Mouse (Mus musculus): ENCODE results near the gene Glyat.

Glyat gene

DNA sequence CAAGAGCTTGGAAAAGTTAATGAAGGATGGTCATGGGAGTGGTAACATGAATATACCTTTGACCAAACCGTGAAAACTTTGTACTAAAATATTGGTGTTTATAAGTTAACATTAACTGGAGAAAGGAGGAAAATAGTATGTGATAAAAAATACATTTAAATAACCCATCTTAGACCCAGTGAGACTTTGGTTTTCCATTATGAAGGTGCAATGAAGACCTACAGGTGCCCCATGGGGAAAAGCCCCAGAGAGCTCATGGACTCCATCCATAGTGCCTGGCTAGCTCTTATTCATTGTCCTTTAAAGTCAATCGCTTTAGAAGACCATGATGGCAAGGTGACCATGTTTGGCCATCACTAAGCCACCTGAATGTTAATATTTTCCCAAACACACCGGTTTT, 44.7 kb downstream of the Glyat start, which contains the start of gene Olfr1443:
Gene Olfr1443, plus strand, starts transcription at position 301 of the 400 bp plus-strand sequence.
- DNase-seq (ENCODE audit: extremely low read depth, low read depth, low spot score), result no peak

DNA sequence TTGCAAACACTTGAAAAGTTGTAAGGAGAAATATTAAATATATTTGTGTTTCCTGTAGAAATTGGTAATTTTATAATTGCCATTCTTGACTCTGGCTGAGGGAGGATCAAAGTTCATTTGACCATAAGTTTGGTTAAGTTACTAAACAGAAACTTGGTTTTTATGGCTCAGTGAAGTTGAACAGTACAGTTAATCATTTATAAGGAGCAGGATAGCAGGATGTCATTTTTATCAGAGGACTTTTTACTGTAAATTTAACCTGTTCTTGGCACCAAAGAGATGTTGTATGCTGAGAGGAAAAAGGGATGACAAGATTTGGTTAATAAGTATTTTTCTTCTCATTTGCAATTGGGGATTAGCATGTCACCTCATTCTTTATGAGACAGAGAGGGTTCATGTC, 51.5 kb downstream of the Glyat start:
- DNase-seq (ENCODE audit: extremely low read depth, low read depth, low spot score), result no peak

DNA sequence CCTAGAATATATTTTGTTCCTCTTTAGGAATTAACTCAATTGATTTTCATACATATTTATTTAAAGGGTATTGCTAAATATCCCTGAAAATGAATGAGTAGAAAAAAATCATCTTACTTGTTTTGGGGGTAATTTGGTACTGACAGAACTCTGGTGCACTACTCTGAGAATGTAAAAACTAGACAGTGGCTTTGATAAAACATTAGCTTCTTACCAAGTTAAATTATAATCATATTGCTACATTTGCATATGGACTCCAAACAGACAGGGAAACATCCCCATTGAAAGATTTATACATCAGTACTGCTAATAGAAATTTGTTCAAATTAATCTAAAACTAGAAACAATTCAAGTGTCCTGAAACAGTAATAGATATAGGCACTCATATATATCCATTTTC, 52.1 kb downstream of the Glyat start:
- no peak for DNase-seq (ENCODE audit: extremely low read depth, low read depth, low spot score)

DNA sequence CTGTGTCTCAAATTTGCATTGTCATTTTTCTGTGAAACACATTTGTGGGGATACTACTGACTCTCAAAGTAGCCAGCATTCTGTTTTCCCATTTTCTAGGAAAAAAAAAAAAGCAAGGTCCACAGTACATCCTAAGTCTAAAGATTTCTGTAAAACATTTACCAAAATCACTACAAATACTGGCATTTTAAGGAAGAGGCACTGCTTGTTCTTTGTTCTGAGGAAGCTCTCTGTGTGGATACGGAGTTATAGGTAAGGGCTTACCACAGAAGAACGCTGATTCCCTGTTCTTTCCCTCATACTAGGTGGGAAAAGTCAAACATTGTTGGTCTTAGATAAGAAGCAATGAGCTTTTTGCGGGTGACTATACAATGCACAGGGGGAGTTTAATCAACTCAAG, 62.5 kb downstream of the Glyat start, which contains the start of gene Keg1:
Gene Keg1, plus strand, starts transcription at position 197 of the 400 bp plus-strand sequence.
- DNase-seq (ENCODE audit: extremely low read depth, low read depth, low spot score), result no peak

DNA sequence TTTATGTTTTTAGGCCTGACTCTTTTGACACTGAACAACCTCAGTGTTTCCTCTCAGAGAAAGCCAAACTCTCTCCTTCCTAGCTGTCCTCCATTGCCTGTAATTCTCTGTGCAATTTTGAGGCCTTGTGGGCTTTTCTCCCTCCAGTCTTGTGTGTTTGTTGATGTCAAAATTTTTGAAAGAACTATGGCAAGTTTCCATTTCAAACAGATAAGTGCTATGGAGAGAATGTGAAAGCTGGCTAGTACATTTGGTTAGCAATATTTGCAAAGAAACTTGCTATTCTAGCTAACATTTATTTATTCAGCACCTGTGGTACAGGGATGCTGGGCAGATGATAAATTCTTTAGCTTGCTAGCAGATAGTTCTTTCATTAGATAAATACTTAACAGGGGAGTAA, 63.1 kb downstream of the Glyat start:
- no peak for DNase-seq (ENCODE audit: extremely low read depth, low read depth, low spot score)

All from fat pad, adult 2 months (tissue).